Mouse (Mus musculus): ENCODE data around the gene Ifitm5. TPM values are rescaled to one million over a fixed set of nuclear protein-coding genes. Genes with fewer than 3 reads are reported as not detected.
A peak's percentile ranks its signal among the peaks of the same experiment; 100 is the strongest.

Ifitm5 gene
- polyA plus RNA-seq, 1 experiment = 0.44 TPM

DNA sequence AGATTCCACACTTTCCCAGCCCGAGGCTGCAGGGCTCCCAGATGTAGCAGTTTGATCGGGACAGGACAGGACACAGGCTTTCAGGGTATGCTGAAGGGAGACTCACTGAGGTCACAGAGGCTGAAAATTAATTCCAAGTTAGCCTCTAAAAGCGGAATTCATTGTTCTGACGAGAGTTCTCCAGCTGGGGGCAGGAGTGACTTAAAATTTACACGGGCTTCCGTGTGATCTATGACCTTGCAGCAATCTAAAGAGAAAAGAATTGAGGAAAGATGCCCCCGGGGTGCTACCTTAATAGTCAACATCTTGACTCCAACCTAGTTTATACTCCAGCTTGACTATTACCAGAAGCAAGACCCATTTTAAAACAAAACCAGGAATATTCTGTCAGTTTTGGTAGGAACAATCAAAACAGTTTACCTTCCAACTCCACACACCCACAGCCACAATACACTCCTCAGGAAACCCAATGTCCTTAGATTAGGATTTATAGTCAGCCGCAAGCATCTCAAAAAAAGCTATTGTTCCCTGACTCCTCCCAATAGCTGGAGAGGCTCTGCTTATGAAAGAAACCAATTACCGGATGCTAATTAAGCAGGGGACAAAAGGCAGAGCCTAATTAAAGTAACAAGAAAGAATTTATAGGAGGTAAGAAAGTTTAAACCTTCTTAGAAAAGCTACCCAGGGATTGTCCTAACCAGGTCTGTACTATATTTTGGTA lies 9.2 kb upstream of the Ifitm5 start:
- TF ChIP-seq MYOD1 (IDR thresholded peaks at IDR 0.05; ENCODE audit: control insufficient read depth, insufficient read length, low read depth) (no peak), CTCF (IDR thresholded peaks at IDR 0.05; ENCODE audit: control insufficient read depth, insufficient read depth, insufficient read length) (peak; percentile 4), MYOG (IDR thresholded peaks at IDR 0.05; ENCODE audit: control insufficient read depth, extremely low read depth, insufficient read length) (no peak)
- no peaks in the 10 kb centered on the region for H3K27me3 ChIP-seq (ENCODE audit: control insufficient read depth, insufficient read depth, insufficient read length)
- H3K36me3 ChIP-seq (ENCODE audit: control insufficient read depth, insufficient read depth) = no peaks in the 10 kb centered on the region
- H3K79me2 ChIP-seq (ENCODE audit: control insufficient read depth, insufficient read depth) = peaks cover 14% of the 10 kb centered on the region
- H3K79me3 ChIP-seq (ENCODE audit: low read depth) = peaks cover 13% of the 10 kb centered on the region
- no peak overlapping the region for H3K4me3 ChIP-seq (ENCODE audit: insufficient read depth, poor library complexity, severe bottlenecking)
- H3ac ChIP-seq (ENCODE audit: control insufficient read depth, insufficient read length, low read depth) = no peak overlapping the region

- peaks cover 43% of the 10 kb centered on the region for H3K79me2 ChIP-seq (ENCODE audit: control insufficient read depth, insufficient read depth)
- H3ac ChIP-seq (ENCODE audit: control insufficient read depth, insufficient read length, low read depth) = no peak overlapping the region
- peaks cover 38% of the 10 kb centered on the region for H3K79me3 ChIP-seq (ENCODE audit: low read depth)
- peaks cover 9% of the 10 kb centered on the region for H3K36me3 ChIP-seq (ENCODE audit: control insufficient read depth, insufficient read depth)
- no peak overlapping the region for H3K4me3 ChIP-seq (ENCODE audit: insufficient read depth, poor library complexity, severe bottlenecking)
- no peaks in the 10 kb centered on the region for H3K27me3 ChIP-seq (ENCODE audit: control insufficient read depth, insufficient read depth, insufficient read length)
- no peak for TF ChIP-seq MAX (IDR thresholded peaks at IDR 0.05)
- no peak for TF ChIP-seq CEBPB (IDR thresholded peaks at IDR 0.05; ENCODE audit: low read depth)
- no peak for TF ChIP-seq MYOG (IDR thresholded peaks at IDR 0.05; ENCODE audit: control insufficient read depth, extremely low read depth, insufficient read length)
- TF ChIP-seq CTCF (IDR thresholded peaks at IDR 0.05; ENCODE audit: control insufficient read depth, insufficient read depth, insufficient read length) = no peak
- no peak for TF ChIP-seq FOSL1 (IDR thresholded peaks at IDR 0.05; ENCODE audit: insufficient read depth, low read length, poor library complexity, severe bottlenecking)
- no peak for TF ChIP-seq USF1 (IDR thresholded peaks at IDR 0.05; ENCODE audit: low read depth)
Observed at GRCm38 (mm10) chr7:140956556-140956869, 6.4 kb upstream of the Ifitm5 start.

DNA sequence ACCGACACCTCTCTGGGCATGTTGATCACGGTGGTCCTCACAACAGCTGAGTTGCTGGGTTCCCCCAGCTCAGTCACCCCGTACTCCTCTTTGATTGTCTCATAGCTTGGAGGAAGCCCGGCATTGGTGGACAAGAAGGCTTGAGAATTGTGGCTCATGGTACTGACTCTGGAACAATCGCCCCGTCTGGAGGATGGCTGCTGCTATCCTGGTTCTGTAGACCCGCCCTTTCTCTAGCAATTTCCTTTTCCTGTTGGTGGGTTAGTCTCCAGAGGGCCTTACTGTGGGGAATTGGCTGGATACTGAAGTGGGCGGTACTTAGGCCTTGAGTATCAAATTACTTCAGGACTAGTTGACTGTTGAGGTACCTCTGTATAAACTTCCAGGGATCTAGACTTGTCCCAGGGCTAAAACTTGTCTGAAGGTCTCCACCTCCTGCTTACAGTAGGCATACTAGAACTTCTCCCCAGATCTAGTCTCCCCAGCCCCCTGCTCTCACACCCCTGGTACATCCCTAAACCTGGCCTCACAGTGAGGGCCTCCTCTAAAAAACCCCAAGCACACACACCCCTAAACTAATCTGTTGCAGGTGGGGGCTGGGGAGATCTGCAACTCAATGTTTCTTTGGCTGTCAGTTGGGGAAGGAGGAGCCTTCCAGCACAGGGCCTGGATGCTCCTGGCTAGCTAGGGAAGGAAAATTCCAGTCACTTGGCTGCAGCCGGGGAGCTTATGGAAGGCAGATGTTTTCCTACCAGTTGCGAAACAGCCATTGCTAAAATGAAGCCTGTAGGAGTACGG lies 5.9 kb upstream of the Ifitm5 start, which contains the start of the genes Gm45717 and Ifitm2:
Gene Gm45717, minus strand, starts transcription at position 180 of the 798 bp plus-strand sequence.
Gene Ifitm2, minus strand, starts transcription at position 230 of the 798 bp plus-strand sequence.
- Histone ChIP-seq H3K36me3 (ENCODE audit: control insufficient read depth, insufficient read depth) (peaks cover 9% of the 10 kb centered on the region), H3ac (ENCODE audit: control insufficient read depth, insufficient read length, low read depth) (peak within 1 kb of the TSS; percentile 87), H3K79me2 (ENCODE audit: control insufficient read depth, insufficient read depth) (peaks cover 48% of the 10 kb centered on the region), H3K79me3 (ENCODE audit: low read depth) (peaks cover 39% of the 10 kb centered on the region), H3K27me3 (ENCODE audit: control insufficient read depth, insufficient read depth, insufficient read length) (no peaks in the 10 kb centered on the region), H3K4me3 (ENCODE audit: insufficient read depth, poor library complexity, severe bottlenecking) (peak within 1 kb of the TSS; percentile 82)
- TF ChIP-seq MYOG (IDR thresholded peaks at IDR 0.05; ENCODE audit: control insufficient read depth, extremely low read depth, insufficient read length) (no peak), MYOD1 (IDR thresholded peaks at IDR 0.05; ENCODE audit: control insufficient read depth, insufficient read length, low read depth) (no peak), CTCF (IDR thresholded peaks at IDR 0.05; ENCODE audit: control insufficient read depth, insufficient read depth, insufficient read length) (no peak), CEBPB (IDR thresholded peaks at IDR 0.05; ENCODE audit: low read depth) (peak; percentile 93), USF1 (IDR thresholded peaks at IDR 0.05; ENCODE audit: low read depth) (no peak), MAX (IDR thresholded peaks at IDR 0.05) (peak; percentile 30), FOSL1 (IDR thresholded peaks at IDR 0.05; ENCODE audit: insufficient read depth, low read length, poor library complexity, severe bottlenecking) (no peak)

GRCm38 (mm10) chr7:140955342-140955741 lies 5.3 kb upstream of the Ifitm5 start:
- H3K36me3 ChIP-seq (ENCODE audit: control insufficient read depth, insufficient read depth) = peaks cover 9% of the 10 kb centered on the region
- TF ChIP-seq FOSL1 (IDR thresholded peaks at IDR 0.05; ENCODE audit: insufficient read depth, low read length, poor library complexity, severe bottlenecking) (no peak), CEBPB (IDR thresholded peaks at IDR 0.05; ENCODE audit: low read depth) (no peak), MYOG (IDR thresholded peaks at IDR 0.05; ENCODE audit: control insufficient read depth, extremely low read depth, insufficient read length) (no peak), MAX (IDR thresholded peaks at IDR 0.05) (no peak), MYOD1 (IDR thresholded peaks at IDR 0.05; ENCODE audit: control insufficient read depth, insufficient read length, low read depth) (no peak), CTCF (IDR thresholded peaks at IDR 0.05; ENCODE audit: control insufficient read depth, insufficient read depth, insufficient read length) (no peak), USF1 (IDR thresholded peaks at IDR 0.05; ENCODE audit: low read depth) (no peak)
- no peaks in the 10 kb centered on the region for H3K27me3 ChIP-seq (ENCODE audit: control insufficient read depth, insufficient read depth, insufficient read length)
- peak overlapping the region; percentile 87 for H3ac ChIP-seq (ENCODE audit: control insufficient read depth, insufficient read length, low read depth)
- H3K79me3 ChIP-seq (ENCODE audit: low read depth) = peaks cover 39% of the 10 kb centered on the region
- H3K79me2 ChIP-seq (ENCODE audit: control insufficient read depth, insufficient read depth) = peaks cover 52% of the 10 kb centered on the region
- peak overlapping the region; percentile 82 for H3K4me3 ChIP-seq (ENCODE audit: insufficient read depth, poor library complexity, severe bottlenecking)

GRCm38 (mm10) chr7:140954733-140955071 lies 4.6 kb upstream of the Ifitm5 start:
- H3K79me3 ChIP-seq (ENCODE audit: low read depth) = peaks cover 39% of the 10 kb centered on the region
- H3K36me3 ChIP-seq (ENCODE audit: control insufficient read depth, insufficient read depth) = peaks cover 9% of the 10 kb centered on the region
- peak overlapping the region; percentile 47 for H3ac ChIP-seq (ENCODE audit: control insufficient read depth, insufficient read length, low read depth)
- H3K79me2 ChIP-seq (ENCODE audit: control insufficient read depth, insufficient read depth) = peaks cover 52% of the 10 kb centered on the region
- H3K4me3 ChIP-seq (ENCODE audit: insufficient read depth, poor library complexity, severe bottlenecking) = peak overlapping the region; percentile 82
- no peaks in the 10 kb centered on the region for H3K27me3 ChIP-seq (ENCODE audit: control insufficient read depth, insufficient read depth, insufficient read length)
- TF ChIP-seq CEBPB (IDR thresholded peaks at IDR 0.05; ENCODE audit: low read depth) = no peak
- TF ChIP-seq MAX (IDR thresholded peaks at IDR 0.05) = no peak
- TF ChIP-seq MYOD1 (IDR thresholded peaks at IDR 0.05; ENCODE audit: control insufficient read depth, insufficient read length, low read depth) = no peak
- no peak for TF ChIP-seq USF1 (IDR thresholded peaks at IDR 0.05; ENCODE audit: low read depth)
- TF ChIP-seq MYOG (IDR thresholded peaks at IDR 0.05; ENCODE audit: control insufficient read depth, extremely low read depth, insufficient read length) = no peak

Data from C2C12 (cell line).